Mouse (Mus musculus) embryonic facial prominence, embryonic 15.5 days (tissue): Measurements from ENCODE around the gene Gabpa. TPM values are rescaled to one million over a fixed set of nuclear protein-coding genes. Genes with fewer than 3 reads are reported as not detected.

Experiments used
- polyA plus RNA-seq: library from polyadenylated mRNA; unstranded; fragments of >200 nt; fragmentation: Nextera tagmentation; extraction: Ambion mirVana; gene quantifications from 2 replicates; pipeline ENCODE4 v1.2.1, GENCODE M21; 2015

Gene Gabpa
- polyA plus RNA-seq, 1 experiment from 2014 or later = 30.1 TPM

Other genes with a start within 250 kb of the Gabpa start
- 41.6 and 43.1 TPM in 2 replicates for gene Mrpl39, start 99.2 kb upstream of the Gabpa start, polyA plus RNA-seq
- gene Jam2, start 60.8 kb upstream of the Gabpa start, polyA plus RNA-seq = 12.6 and 14.6 TPM in 2 replicates
- 768 and 787 TPM in 2 replicates for gene Atp5j, start 700 bp downstream of the Gabpa start, polyA plus RNA-seq